Mouse (Mus musculus) testis, adult 2 months (tissue): ENCODE measurements at regions not wholly inside any gene's neighbourhood (a gene's known extent, or its start where the extent isn't known, plus 50 kb on each side); places are given as distances from the start of the nearest gene placed in this dataset.

Experiments
- CTCF ChIP-seq: fragments of 200-500 bp; IDR thresholded peaks from 2 replicates; pipeline ENCODE4 v1.5.1; 2012; ENCODE audit warnings: low read depth, mild to moderate bottlenecking, inconsistent platforms, low read length, moderate library complexity; ENCODE audit not compliant: control insufficient read depth, insufficient read depth, insufficient replicate concordance
- POLR2A ChIP-seq: fragments of 200-500 bp; IDR thresholded peaks from 2 replicates; pipeline ENCODE4 v1.6.1; 2012; ENCODE audit warnings: low read depth, mild to moderate bottlenecking, inconsistent platforms, low read length, moderate library complexity; ENCODE audit not compliant: control insufficient read depth

- TF ChIP-seq POLR2A (no peak), CTCF (no peak)
Measured at GRCm38 (mm10) chr13:116781616-116782015, 243.7 kb downstream of the Parp8 start.
